Mouse (Mus musculus) mature B cell (primary cell): Measurements from ENCODE around the gene Sgcg.

Experiments
- in situ Hi-C: fragments of 300-500 bp; cut with MboI; formaldehyde crosslinking; loops from 2 replicates; pipeline ENCODE4 v1.14.3; 2019

Sgcg gene

GRCm38 (mm10) chr14:61258352-61258751 is at the start of gene Sgcg:
Gene Sgcg (minus strand): TSS chr14:61258490.
- in situ Hi-C loops: no loop called here

DNA sequence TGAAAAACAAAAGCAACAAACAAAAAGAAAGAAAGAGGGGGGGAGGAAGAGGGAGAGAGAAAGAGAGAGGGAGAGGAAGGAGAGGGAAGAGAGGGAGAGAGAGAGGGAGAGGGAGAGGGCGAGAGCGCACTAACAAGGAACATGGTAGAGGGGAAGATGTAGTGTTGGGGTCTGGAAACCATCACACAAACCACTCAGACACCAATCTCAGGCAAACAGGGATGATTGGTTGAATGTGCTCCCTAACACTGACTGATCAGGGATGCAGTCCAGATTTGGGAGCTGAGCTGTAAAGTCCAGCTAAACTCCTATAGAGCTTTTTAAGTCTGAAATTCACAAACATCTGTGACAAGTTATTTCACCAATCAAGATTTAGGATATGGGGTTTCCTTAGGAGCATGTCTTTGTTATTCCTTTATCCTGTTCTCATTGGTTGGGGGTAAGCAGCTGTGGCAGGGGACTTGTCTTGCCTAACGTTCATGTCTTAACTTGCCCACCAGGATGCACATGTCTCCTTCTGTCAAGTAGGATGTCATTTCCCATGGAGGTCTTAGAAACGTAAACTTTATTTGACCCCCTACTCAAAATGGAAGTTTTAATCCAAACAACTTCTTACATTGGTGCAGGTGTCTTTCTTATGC is 45.8 kb upstream of the Sgcg start:
- in situ Hi-C loops: no loop called here

- in situ Hi-C loops: no loop called here
These were observed 44.1 kb upstream of the Sgcg start for GRCm38 (mm10) chr14:61302428-61302827.

DNA sequence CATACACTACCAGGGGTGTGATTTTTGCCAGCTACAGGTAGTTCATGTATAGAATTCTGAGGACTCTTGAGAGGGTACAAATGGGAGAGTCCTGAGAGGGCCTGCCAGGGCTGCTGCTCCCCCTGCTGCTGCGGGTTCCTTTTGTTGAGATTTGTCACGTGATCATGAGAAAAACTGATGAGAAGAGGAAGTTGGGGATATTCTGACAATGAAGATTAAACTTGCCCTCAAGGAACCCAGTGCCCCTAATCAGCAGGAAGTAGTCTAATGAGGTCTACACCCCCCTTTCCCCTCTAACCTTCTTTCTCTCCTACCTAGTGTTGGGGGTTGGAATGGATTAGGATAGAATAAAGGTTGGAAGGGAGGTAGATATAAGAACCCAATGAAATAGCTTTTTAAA is 43.0 kb upstream of the Sgcg start:
- in situ Hi-C loops: no loop called here

GRCm38 (mm10) chr14:61299810-61300209 is 41.5 kb upstream of the Sgcg start:
- in situ Hi-C loops: loop anchor here (10.0 kb wide), 1 partner anchor 505 kb away; no protein-coding TSS in a partner anchor

- in situ Hi-C loops: loop anchor here (10.0 kb wide), 1 partner anchor 500 kb away; no protein-coding TSS in a partner anchor
These were observed 36.4 kb upstream of the Sgcg start for GRCm38 (mm10) chr14:61294738-61295079.

GRCm38 (mm10) chr14:61293884-61294737 is 35.8 kb upstream of the Sgcg start:
- in situ Hi-C loops: loop anchor here (10.0 kb wide), 1 partner anchor 499 kb away; no protein-coding TSS in a partner anchor

DNA sequence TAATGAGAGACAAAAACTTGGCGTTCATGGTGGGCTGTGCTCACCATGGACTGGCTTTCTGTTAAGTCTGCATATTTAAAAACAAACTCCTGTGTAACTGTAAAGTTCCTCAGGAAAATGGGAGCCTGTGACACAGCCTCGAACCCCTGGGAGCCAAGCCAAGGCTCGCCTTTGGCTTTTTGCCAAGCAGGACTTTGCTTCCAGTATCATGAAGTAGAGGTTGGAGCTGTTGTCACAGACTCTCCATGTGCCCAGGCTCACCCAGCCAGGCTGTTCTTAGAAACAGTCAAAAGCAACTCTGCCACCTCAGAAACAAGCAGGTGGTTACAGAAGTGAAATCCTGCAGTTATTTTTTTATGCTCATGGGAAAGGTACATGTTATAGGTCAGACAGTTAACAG is 32.4 kb upstream of the Sgcg start:
- in situ Hi-C loops: loop anchor here (10.0 kb wide), 1 partner anchor 496 kb away; no protein-coding TSS in a partner anchor

- in situ Hi-C loops: no loop called here
These were observed 30.5 kb upstream of the Sgcg start for GRCm38 (mm10) chr14:61288606-61289286.

GRCm38 (mm10) chr14:61278676-61279300 is 20.5 kb upstream of the Sgcg start:
- in situ Hi-C loops: no loop called here

- in situ Hi-C loops: no loop called here
These were observed 19.0 kb upstream of the Sgcg start for GRCm38 (mm10) chr14:61277285-61277684.

DNA sequence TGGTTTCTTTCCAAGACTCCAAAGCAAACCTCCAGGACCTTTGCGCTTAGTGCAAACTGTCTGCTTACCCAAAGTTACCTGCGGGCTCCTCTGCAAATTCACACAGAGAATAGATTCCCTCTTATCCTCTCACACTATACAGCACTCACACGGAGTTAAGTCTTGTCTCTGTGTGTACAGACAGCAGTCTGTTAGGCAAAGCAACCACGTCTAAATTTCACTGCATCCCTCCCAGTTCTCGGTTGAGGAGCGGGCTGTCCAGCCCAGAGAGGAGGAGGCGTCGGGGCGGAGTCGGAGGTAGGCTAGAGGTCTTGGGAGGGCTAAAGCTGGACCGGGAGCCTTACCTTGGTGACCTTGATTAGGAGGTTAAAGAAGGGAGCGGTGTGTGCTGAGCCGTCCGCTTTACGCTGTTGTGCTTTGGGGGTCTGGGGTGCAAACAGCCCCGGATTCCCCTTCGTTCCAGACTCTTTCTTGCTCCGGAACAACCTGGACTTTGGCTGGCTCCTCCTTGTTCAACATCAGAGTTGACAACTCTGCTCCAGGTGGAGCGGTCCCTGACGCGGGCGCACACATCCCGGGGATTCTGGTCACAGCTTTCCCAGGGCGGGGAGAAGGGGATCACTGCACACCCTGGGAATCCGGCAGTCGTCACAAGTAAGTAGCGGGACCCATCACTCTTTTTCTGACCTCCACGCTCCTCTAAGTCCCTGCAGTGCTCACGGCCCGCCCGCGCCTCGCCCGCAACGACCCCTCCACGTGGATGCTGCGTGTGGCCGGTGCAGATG is 16.3 kb upstream of the Sgcg start:
- in situ Hi-C loops: no loop called here

- in situ Hi-C loops: no loop called here
These were observed 9.7 kb upstream of the Sgcg start for GRCm38 (mm10) chr14:61267908-61268475.

DNA sequence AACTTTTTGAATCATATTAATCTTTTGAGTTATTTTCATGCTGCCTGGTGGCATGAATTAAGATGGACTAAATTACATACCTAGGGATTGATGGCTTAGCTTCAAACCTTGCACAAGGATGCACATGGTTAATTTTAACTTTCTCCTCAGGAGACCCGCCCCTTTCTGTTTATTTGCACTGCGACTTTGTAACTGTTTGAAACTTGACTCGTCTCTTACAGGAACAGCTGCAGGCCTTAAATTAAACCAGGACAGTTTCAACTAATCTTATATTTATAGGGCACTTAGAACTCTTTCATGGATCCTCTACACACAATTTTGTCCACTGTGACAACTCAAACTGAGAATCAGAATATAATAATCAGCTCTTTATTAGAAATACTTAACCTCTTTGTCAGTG is 794 bp upstream of the Sgcg start:
- in situ Hi-C loops: no loop called here

GRCm38 (mm10) chr14:61252596-61253388 is 5.5 kb downstream of the Sgcg start:
- in situ Hi-C loops: no loop called here

DNA sequence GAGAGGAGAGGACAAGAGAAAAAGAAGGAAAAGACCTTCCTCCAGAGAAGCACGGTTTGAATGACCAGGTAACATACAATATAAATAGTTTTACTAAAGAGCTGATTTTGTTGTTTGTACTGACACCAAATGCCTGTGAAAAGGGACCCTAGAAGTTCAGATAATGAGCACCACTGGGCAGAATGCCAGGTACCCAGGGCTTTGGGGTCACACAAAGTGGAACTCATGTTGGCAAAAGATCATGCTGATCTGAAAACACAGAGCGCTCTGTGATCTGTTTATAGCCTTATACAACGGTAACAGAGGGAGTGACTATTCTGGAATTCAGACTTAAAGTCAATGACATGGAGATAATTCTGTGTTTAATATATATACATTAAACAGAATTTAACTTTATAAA is 11.8 kb downstream of the Sgcg start:
- in situ Hi-C loops: no loop called here

- in situ Hi-C loops: no loop called here
These were observed 15.7 kb downstream of the Sgcg start for GRCm38 (mm10) chr14:61242611-61243010.

DNA sequence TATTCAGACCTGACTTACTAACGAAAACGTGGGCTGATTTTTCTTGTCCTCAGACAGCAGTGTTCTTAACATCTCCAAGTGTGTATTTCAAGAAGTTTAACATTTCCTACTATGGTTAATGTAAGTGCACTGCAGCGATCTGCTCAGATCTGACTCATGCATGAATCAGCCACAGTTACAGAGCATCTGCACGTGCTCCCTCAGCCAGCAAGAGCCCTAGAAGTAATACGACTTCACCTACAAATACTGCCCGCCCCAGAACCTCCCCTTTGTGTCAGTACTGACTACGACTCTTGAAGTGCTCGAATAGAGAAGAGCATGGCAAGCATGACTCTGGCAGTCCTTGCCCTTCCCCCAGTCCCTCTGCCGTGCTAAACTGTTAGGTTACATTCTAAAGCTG is 19.5 kb downstream of the Sgcg start:
- in situ Hi-C loops: no loop called here

DNA sequence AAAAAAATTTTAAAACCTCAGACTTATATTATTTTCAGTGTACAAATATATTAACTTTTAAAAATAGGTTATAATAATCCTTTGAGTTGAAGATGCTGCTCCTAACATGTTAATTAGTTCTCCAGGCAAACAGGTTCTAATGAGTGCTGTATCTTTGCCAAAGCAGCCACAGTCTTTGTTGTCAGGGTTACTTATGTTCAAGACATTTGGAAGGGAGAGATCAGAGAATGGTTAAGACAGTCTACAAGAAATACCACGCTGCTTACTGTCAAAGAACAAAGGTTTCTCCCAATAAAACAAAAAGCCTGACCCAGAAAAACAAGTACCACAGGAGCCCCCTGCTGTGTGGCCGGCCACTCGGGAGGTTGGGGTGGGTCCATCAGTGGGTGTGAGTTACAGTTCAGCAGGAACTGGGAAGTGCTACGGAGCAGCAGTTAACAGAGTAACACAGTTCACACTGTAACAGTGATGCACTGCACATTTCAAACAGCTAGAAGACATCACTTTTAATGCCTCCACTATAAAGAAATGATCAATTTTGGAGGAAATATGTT is 21.1 kb downstream of the Sgcg start:
- in situ Hi-C loops: no loop called here
